Mouse (Mus musculus): ENCODE data around the gene Olfr612.
"Not testable (repeated sequence)": the region's sequence is repeated elsewhere in the genome, so short reads cannot be mapped to it uniquely, and the experiment has no call there.

The Olfr612 gene

DNA sequence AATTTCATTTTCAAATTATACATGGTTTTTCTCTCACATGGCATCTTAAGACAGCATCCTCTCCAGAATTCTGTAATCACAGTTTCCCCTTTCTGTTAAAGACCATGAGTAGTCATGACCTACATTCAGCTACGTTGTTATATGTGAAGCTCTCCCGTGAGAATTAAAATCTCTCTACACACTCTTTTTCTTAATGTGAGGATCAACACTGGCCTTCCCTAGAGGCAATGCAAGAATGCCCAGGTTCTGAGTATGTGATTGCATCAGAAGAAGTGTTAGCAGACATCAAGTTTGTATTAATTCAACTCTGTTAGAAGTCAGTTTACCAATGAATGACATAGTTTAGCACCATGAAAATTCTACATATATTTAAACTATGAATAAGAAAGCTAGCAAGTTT is at the start of gene Olfr612:
TSS of gene Olfr612 (minus strand) at position 101 of the 400 bp plus-strand sequence.
- not testable (repeated sequence) for DNase-seq (ENCODE audit: low read depth)

DNA sequence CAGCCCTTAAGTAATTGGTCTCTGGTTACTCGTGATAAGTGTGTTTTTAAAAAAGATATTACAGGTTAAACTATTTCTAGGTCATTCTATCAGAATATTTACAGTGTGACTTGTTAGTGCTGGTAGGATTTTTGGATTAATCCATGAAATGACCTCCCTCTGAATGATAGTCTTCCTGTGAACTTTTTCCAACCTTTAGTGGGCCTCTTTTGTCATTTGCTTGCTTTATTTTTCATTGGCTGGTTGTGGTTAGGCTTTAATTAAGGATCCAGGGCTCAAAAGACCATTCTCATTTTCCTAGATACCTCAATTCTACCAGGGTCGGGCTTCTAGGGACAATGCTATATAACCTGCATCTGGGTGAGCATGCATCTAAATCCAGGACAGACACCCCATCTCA is 47.3 kb upstream of the Olfr612 start, which contains the start of gene Olfr618:
TSS of gene Olfr618 (plus strand) at position 301 of the 400 bp plus-strand sequence.
- DNase-seq (ENCODE audit: low read depth), result no peak

DNA sequence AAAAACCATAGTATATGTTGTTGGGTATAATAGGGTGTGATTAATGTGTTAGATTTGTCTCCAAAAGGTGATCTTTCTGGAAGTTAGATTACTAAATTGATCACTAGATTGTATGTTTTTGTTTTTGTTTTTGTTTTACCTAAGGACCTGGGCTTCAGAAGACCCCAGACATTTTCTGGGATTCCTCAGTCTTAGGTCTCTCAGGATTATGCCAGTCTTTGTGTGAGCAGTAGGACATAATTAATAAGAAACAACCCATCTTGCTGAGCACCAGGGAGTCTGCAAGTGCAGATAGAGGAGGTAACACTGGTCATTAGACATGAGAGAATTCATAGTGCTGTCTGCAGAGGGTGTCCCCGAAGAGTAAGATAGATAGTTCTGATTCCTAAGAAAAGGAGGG is 30.2 kb upstream of the Olfr612 start, which contains the start of gene Olfr617:
TSS of gene Olfr617 (plus strand) at position 301 of the 400 bp plus-strand sequence.
- DNase-seq (ENCODE audit: low read depth), result no peak

DNA sequence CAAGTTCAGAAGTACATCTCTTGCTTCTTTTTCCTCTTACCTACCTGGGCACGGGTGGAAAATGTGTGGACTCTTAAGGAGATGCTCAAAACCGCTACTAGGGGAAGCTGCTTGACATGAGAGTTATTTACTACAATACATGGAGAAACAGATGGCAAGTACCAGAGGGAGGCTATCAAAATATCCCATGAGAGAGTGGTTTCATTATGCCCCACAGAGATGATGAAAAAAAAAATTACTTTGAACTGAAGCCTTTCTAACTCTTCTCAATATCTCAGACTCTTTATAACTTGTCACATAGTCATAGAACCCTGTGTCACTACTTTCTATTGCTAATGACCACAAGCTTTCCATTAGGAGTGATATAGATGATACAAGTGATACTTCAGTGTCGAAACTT is 26.5 kb upstream of the Olfr612 start, which contains the start of gene Olfr616:
TSS of gene Olfr616 (minus strand) at position 101 of the 400 bp plus-strand sequence.
- no peak for DNase-seq (ENCODE audit: low read depth)

DNA sequence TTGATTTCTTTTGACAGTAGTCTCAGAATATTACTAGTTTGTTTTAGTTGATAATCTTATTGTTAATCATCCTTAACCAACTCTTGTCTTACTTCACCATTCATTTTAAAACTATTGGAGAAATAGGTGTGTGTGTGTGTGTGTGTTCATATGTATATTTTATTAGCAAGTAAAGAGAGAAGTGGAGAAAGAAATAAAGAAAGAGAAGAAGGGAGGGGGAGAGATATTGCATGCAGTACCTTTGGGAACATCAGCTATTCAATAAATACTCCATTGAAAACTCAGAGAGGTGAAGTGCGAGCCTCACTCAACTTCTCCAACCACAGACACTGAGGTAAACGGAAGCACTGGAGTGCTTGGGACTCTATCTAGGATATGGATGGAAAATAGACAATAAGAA is 13.3 kb upstream of the Olfr612 start, which contains the start of gene Olfr615:
TSS of gene Olfr615 (plus strand) at position 301 of the 400 bp plus-strand sequence.
- no peak for DNase-seq (ENCODE audit: low read depth)

DNA sequence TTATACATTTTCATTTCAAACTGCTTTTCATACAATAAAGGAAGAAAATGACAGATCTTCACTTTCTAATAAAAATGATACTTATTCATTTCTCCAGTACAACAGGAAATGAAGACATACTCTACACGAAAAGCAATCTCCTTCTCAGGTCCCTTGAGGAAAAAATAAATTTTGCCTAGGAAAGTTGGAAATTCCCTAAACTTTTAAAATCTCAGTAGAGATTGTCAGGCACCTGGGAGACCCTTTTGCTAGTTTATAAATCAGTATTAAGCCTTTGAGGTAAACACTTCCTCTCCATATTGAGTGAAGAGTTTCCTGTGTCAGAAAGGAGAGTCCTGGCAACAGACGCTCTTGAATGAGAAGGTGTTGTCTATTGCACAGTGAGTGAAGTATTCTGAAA is 5.3 kb upstream of the Olfr612 start, which contains the start of gene Olfr613:
TSS of gene Olfr613 (plus strand) at position 301 of the 400 bp plus-strand sequence.
- no peak for DNase-seq (ENCODE audit: low read depth)

DNA sequence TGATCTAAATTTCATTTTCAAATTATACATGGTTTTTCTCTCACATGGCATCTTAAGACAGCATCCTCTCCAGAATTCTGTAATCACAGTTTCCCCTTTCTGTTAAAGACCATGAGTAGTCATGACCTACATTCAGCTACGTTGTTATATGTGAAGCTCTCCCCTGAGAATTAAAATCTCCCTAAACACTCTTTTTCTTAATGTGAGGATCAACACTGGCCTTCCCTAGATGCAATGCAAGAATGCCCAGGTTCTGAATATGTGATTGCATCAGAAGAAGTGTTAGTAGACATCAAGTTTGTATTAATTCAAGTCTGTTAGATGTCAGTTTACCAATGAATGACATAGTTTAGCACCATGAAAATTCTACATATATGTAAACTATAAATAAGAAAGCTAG is 21.8 kb downstream of the Olfr612 start, which contains the start of gene Olfr611:
TSS of gene Olfr611 (minus strand) at position 101 of the 400 bp plus-strand sequence.
- not testable (repeated sequence) for DNase-seq (ENCODE audit: low read depth)

DNA sequence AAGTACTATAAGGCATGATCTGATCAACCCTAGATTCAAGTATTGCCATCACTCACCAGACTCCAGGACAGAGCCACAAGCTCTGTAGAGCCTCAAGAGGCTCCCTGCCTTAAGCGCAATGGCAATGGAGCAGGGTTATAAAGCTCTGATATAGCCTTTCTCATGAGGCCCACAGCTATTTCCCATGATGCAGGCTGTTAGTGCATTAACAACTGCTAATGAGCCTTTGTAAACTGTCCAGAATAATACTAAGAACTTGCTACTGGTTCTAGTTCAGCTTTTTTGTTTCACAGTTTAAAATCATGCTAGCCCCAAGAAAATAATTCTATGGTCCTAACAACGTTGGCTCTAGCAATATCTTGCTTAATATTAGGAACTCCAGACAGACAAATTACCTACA is 30.5 kb downstream of the Olfr612 start, which contains the start of gene Olfr610:
TSS of gene Olfr610 (minus strand) at position 101 of the 400 bp plus-strand sequence.
- DNase-seq (ENCODE audit: low read depth), result no peak

DNA sequence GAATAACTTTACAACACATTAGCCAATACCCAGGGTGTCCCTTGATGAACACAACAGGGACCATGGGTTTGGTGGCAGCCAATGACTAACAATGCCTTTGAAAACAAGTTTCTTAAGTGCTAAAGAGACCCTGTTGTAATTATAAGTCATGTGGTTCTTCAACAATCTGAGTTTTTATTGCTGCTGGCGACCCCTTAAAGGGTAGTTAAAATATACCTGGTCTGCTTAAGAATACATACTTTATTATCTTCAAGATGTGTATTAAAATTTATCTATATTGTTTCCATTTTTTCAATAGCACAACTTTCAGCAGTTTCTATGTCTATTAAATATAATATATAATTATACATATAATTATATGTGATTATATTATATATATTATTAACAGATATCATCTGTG is 44.6 kb downstream of the Olfr612 start, which contains the start of gene Olfr609:
TSS of gene Olfr609 (minus strand) at position 101 of the 400 bp plus-strand sequence.
- DNase-seq (ENCODE audit: low read depth), result no peak

Measured in c-Kit-positive CD71-negative TER-119-negative erythroid progenitor cells, embryonic 14.5 days (primary cell).